Mouse (Mus musculus): Measurements from ENCODE around the gene Spib.

GRCm38 (mm10) chr7:44551731-44552130 is 19.9 kb upstream of the Spib start:
- TF ChIP-seq CHD2 (IDR thresholded peaks at IDR 0.05; ENCODE audit: low read depth, low read length) (no peak), ZNF384 (IDR thresholded peaks at IDR 0.05; ENCODE audit: low read depth, low read length) (no peak), HCFC1 (IDR thresholded peaks at IDR 0.05; ENCODE audit: borderline replicate concordance, insufficient read depth, low read length) (no peak), MAFK (IDR thresholded peaks at IDR 0.05; ENCODE audit: insufficient read depth, low read depth, low read length) (no peak)

Measured in ES-E14 (cell line).